Mouse (Mus musculus) testis, postnatal 10 days (tissue): ENCODE results near the gene Olfr1489.
"Not testable (repeated sequence)": the region's sequence is repeated elsewhere in the genome, so short reads cannot be mapped to it uniquely, and the experiment has no call there.

Source experiments
- DNase-seq: peaks from one replicate; pipeline ENCODE4 v3.0.0; 2021; ENCODE audit warnings: low spot score

Olfr1489 gene

GRCm38 (mm10) chr19:13631321-13631720, at the start of gene Olfr1489:
Olfr1489 (plus strand) TSS chr19:13631621.
- no peak for DNase-seq

DNA sequence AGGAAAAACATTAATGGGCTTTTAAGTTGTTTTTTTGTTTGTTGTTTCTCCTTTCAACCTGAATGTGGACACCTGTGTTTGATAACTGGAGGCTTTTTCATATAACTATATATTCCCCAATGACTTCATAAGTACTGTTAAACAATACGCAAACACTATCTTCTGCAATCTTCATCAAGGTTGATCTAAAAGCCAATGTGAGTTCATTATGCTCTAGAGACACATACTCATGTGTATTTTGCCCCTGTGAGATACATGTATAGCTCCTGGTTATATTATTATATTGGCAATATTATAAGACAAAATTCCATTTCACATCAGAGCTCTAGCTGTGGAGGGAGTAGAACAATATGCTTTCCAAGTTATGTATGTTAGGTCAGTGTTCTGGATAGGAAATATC, 48.2 kb upstream of the Olfr1489 start, which contains the start of gene Olfr1484:
Gene Olfr1484 (plus strand): TSS at position 301 of the 400 bp plus-strand sequence.
- no peak for DNase-seq

- not testable (repeated sequence) for DNase-seq
Observed at GRCm38 (mm10) chr19:13617075-13617474, 14.3 kb upstream of the Olfr1489 start, which contains the start of gene Olfr1487. Olfr1487 (plus strand) TSS chr19:13617375.

- DNase-seq, result no peak
Observed at GRCm38 (mm10) chr19:13650791-13651190, 19.4 kb downstream of the Olfr1489 start, which contains the start of gene Olfr1490. Olfr1490 (plus strand) TSS chr19:13651091.
